Mouse (Mus musculus): Measurements from ENCODE around the gene Tyrp1. TPM values are rescaled to one million over a fixed set of nuclear protein-coding genes. Genes with fewer than 3 reads are reported as not detected.

The Tyrp1 gene
- not detected for polyA plus RNA-seq (2012; fragmentation: generic; extraction: Trizol)

DNA sequence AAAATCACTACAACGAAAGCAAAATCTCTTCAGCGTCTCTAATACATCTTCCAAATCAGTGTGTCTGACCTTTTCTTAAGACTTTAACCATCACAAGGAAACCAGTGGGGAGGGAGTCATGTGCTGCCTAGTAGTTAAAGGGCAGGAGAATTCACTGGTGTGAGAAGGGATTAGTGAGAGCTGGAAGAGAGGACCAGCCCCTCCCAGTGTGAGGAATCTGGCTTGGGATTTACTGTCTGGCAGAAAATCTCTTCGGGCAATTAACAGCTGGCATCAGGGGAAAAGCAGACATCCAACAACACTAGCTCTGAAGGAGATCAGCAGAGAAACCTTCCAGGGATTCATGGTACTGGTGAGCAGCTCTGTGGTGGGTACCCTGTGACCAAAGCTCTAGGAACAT, at the start of gene Tyrp1:
Tyrp1 (plus strand) TSS at position 74 of the 400 bp plus-strand sequence.
- Histone ChIP-seq H3K36me3 (ENCODE audit: control insufficient read depth, insufficient read depth) (no peaks in the 10 kb centered on the region), H3K4me3 (no peak within 1 kb of the TSS), H3K79me2 (ENCODE audit: control insufficient read depth, insufficient read depth) (no peaks in the 10 kb centered on the region), H3K4me2 (ENCODE audit: low read depth) (no peak within 1 kb of the TSS), H3ac (ENCODE audit: control insufficient read depth, insufficient read length) (no peak within 1 kb of the TSS), H3K27me3 (ENCODE audit: control insufficient read depth, insufficient read depth, insufficient read length) (no peaks in the 10 kb centered on the region)
- TF ChIP-seq USF1 (IDR thresholded peaks at IDR 0.05; ENCODE audit: low read depth) (no peak), SRF (IDR thresholded peaks at IDR 0.05; ENCODE audit: control insufficient read depth, insufficient read length, low read depth) (no peak), TCF3 (IDR thresholded peaks at IDR 0.05; ENCODE audit: insufficient read length, low read depth) (no peak), MYOD1 (IDR thresholded peaks at IDR 0.05; ENCODE audit: control insufficient read depth in 1 of 3, insufficient read length in 2 of 3, low read depth in 2 of 3) (no peak), TCF12 (IDR thresholded peaks at IDR 0.05; ENCODE audit: insufficient read depth, poor library complexity, severe bottlenecking) (no peak), E2F4 (IDR thresholded peaks at IDR 0.05; ENCODE audit: insufficient read depth) (no peak), MYOG (IDR thresholded peaks at IDR 0.05; ENCODE audit: control insufficient read depth in 1 of 3, insufficient read depth in 1 of 3, insufficient read length in 2 of 3, low read depth in 2 of 3) (no peak), REST (IDR thresholded peaks at IDR 0.05; ENCODE audit: insufficient read depth, insufficient read length) (no peak), POLR2AphosphoS2 (IDR thresholded peaks at IDR 0.05; ENCODE audit: insufficient read length, low read depth) (no peak), CEBPB (IDR thresholded peaks at IDR 0.05; ENCODE audit: insufficient read depth, poor library complexity, severe bottlenecking) (no peak), POLR2A (IDR thresholded peaks at IDR 0.05; ENCODE audit: insufficient read length, low read depth) (no peak), MAX (IDR thresholded peaks at IDR 0.05; ENCODE audit: low read depth) (no peak)

DNA sequence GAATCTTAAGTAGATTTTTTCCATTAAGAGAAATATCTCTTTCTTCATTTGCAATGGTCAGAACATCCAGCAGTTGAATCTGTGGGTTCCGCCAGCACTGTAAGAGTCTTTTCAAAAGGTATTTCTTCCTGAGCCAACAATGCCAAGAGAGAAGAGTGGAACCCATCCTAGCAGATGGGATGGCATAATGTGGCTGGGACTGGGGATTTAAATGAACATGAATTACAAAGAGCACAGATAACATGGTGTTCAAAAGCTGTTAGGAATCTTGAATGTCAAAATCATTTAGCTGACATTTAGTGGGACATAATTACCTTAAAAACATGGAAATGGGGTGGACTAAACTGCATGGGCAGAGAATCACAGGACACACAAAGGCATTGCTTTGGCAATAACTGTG, 45.6 kb upstream of the Tyrp1 start:
- Histone ChIP-seq H3K4me2 (ENCODE audit: low read depth) (no peak overlapping the region), H3K4me3 (no peak overlapping the region), H3K36me3 (ENCODE audit: control insufficient read depth, insufficient read depth) (no peaks in the 10 kb centered on the region), H3K79me2 (ENCODE audit: control insufficient read depth, insufficient read depth) (no peaks in the 10 kb centered on the region), H3K27me3 (ENCODE audit: control insufficient read depth, insufficient read depth, insufficient read length) (no peaks in the 10 kb centered on the region), H3ac (ENCODE audit: control insufficient read depth, insufficient read length) (no peak overlapping the region)
- no peak for TF ChIP-seq USF1 (IDR thresholded peaks at IDR 0.05; ENCODE audit: low read depth)
- no peak for TF ChIP-seq MYOG (IDR thresholded peaks at IDR 0.05; ENCODE audit: control insufficient read depth in 1 of 3, insufficient read depth in 1 of 3, insufficient read length in 2 of 3, low read depth in 2 of 3)
- no peak for TF ChIP-seq MYOD1 (IDR thresholded peaks at IDR 0.05; ENCODE audit: control insufficient read depth in 1 of 3, insufficient read length in 2 of 3, low read depth in 2 of 3)
- no peak for TF ChIP-seq TCF12 (IDR thresholded peaks at IDR 0.05; ENCODE audit: insufficient read depth, poor library complexity, severe bottlenecking)
- TF ChIP-seq POLR2A (IDR thresholded peaks at IDR 0.05; ENCODE audit: insufficient read length, low read depth), result no peak
- TF ChIP-seq CEBPB (IDR thresholded peaks at IDR 0.05; ENCODE audit: insufficient read depth, poor library complexity, severe bottlenecking), result no peak
- TF ChIP-seq REST (IDR thresholded peaks at IDR 0.05; ENCODE audit: insufficient read depth, insufficient read length), result no peak

DNA sequence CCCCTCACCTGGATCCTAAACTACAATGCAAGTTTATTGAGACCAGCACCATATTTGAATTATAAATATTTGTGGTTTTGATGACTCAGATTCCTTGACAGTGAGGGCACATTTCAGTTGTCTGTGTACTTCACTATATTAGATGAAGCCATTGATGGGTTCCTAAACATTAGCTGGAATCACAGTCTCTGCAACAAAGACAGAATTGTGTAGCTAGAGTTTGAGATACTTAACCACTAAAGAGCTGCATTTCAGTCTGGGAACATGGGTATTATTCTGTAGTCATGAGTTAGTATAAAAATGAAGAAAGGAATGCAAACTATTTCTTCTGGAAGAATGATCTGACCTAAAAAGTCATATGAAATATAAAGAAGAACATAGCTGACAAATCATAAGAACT, 14.4 kb upstream of the Tyrp1 start:
- H3K27me3 ChIP-seq (ENCODE audit: control insufficient read depth, insufficient read depth, insufficient read length), result no peaks in the 10 kb centered on the region
- no peak overlapping the region for H3K4me3 ChIP-seq
- H3K4me2 ChIP-seq (ENCODE audit: low read depth), result no peak overlapping the region
- TF ChIP-seq MYOG (IDR thresholded peaks at IDR 0.05; ENCODE audit: control insufficient read depth in 1 of 3, insufficient read depth in 1 of 3, insufficient read length in 2 of 3, low read depth in 2 of 3) (no peak), MAX (IDR thresholded peaks at IDR 0.05; ENCODE audit: low read depth) (no peak), E2F4 (IDR thresholded peaks at IDR 0.05; ENCODE audit: insufficient read depth) (no peak), TCF12 (IDR thresholded peaks at IDR 0.05; ENCODE audit: insufficient read depth, poor library complexity, severe bottlenecking) (no peak), TCF3 (IDR thresholded peaks at IDR 0.05; ENCODE audit: insufficient read length, low read depth) (no peak), POLR2A (IDR thresholded peaks at IDR 0.05; ENCODE audit: insufficient read length, low read depth) (no peak)
- H3ac ChIP-seq (ENCODE audit: control insufficient read depth, insufficient read length), result no peak overlapping the region
- H3K79me2 ChIP-seq (ENCODE audit: control insufficient read depth, insufficient read depth), result no peaks in the 10 kb centered on the region
- H3K36me3 ChIP-seq (ENCODE audit: control insufficient read depth, insufficient read depth), result no peaks in the 10 kb centered on the region

DNA sequence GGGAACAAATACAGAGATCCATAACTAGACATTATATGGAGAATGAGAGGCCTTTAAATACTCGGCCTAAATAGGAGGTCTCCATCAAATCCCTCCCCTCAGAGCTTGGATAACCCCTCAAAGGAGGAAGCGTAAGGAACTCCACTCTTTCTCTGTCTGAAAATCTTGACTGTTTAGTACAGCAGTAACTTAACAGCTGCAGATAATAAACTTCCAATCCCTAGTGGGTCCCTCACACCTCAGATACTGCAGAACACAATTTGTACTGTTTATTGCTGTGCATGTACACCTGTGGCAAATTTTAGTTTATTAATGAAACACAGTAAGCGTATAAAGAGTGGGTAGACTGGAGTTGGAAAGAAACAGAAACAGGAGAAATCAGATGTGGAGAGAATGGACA, 12.0 kb upstream of the Tyrp1 start:
- TF ChIP-seq TCF12 (IDR thresholded peaks at IDR 0.05; ENCODE audit: insufficient read depth, poor library complexity, severe bottlenecking), result no peak
- TF ChIP-seq USF1 (IDR thresholded peaks at IDR 0.05; ENCODE audit: low read depth), result no peak
- Histone ChIP-seq H3K36me3 (ENCODE audit: control insufficient read depth, insufficient read depth) (no peaks in the 10 kb centered on the region), H3K79me2 (ENCODE audit: control insufficient read depth, insufficient read depth) (no peaks in the 10 kb centered on the region), H3K4me3 (no peak overlapping the region), H3ac (ENCODE audit: control insufficient read depth, insufficient read length) (no peak overlapping the region), H3K4me2 (ENCODE audit: low read depth) (no peak overlapping the region), H3K27me3 (ENCODE audit: control insufficient read depth, insufficient read depth, insufficient read length) (no peaks in the 10 kb centered on the region)

DNA sequence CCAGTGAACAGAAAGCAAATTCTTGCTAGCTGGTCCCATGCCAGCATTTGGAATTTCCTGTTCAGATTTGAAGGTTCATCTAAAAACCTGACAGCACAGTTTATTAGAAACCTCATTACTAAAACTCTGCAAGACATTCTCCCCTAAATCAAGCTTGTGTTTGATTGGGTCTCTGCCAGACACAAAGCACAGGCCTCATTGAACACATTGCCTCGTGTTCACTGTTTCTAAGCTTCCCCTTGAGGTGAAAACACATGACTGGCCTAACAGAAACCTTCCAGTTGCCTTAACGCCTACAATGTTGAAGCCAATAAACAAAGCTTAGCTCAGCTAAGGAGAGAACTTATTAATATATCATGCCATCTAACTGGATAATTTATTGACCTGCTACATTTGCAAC, 5.7 kb upstream of the Tyrp1 start:
- Histone ChIP-seq H3K27me3 (ENCODE audit: control insufficient read depth, insufficient read depth, insufficient read length) (no peaks in the 10 kb centered on the region), H3K4me2 (ENCODE audit: low read depth) (no peak overlapping the region), H3K36me3 (ENCODE audit: control insufficient read depth, insufficient read depth) (no peaks in the 10 kb centered on the region), H3ac (ENCODE audit: control insufficient read depth, insufficient read length) (no peak overlapping the region), H3K4me3 (no peak overlapping the region), H3K79me2 (ENCODE audit: control insufficient read depth, insufficient read depth) (no peaks in the 10 kb centered on the region)
- no peak for TF ChIP-seq TCF3 (IDR thresholded peaks at IDR 0.05; ENCODE audit: insufficient read length, low read depth)
- no peak for TF ChIP-seq SRF (IDR thresholded peaks at IDR 0.05; ENCODE audit: control insufficient read depth, insufficient read length, low read depth)
- no peak for TF ChIP-seq MYOD1 (IDR thresholded peaks at IDR 0.05; ENCODE audit: control insufficient read depth in 1 of 3, insufficient read length in 2 of 3, low read depth in 2 of 3)
- no peak for TF ChIP-seq MAX (IDR thresholded peaks at IDR 0.05; ENCODE audit: low read depth)
- no peak for TF ChIP-seq MYOG (IDR thresholded peaks at IDR 0.05; ENCODE audit: control insufficient read depth in 1 of 3, insufficient read depth in 1 of 3, insufficient read length in 2 of 3, low read depth in 2 of 3)
- no peak for TF ChIP-seq CEBPB (IDR thresholded peaks at IDR 0.05; ENCODE audit: insufficient read depth, poor library complexity, severe bottlenecking)
- no peak for TF ChIP-seq REST (IDR thresholded peaks at IDR 0.05; ENCODE audit: insufficient read depth, insufficient read length)
- no peak for TF ChIP-seq TCF12 (IDR thresholded peaks at IDR 0.05; ENCODE audit: insufficient read depth, poor library complexity, severe bottlenecking)
- no peak for TF ChIP-seq USF1 (IDR thresholded peaks at IDR 0.05; ENCODE audit: low read depth)

All from myocyte (in vitro differentiated cells).